Mouse (Mus musculus): ENCODE measurements around the gene Klhl5. TPM values are rescaled to one million over a fixed set of nuclear protein-coding genes. Genes with fewer than 3 reads are reported as not detected.

The Klhl5 gene
- polyA plus RNA-seq, 1 experiment from 2014 or later: 53.0 TPM

GRCm38 (mm10) chr5:65154287-65154686, 46.9 kb downstream of the Klhl5 start:
- Histone ChIP-seq H3K27me3 (replicated peaks) (no peaks in the 10 kb centered on the region), H3K9me3 (no peaks in the 10 kb centered on the region), H3K27ac (no peak overlapping the region), H3K36me3 (replicated peaks) (peaks cover 9% of the 10 kb centered on the region; the same call in 1 of the 2 replicates), H3K4me2 (no peak overlapping the region), H3K9ac (no peak overlapping the region), H3K4me1 (no peaks in the 10 kb centered on the region), H3K4me3 (no peak overlapping the region)
- 94% methylated on average over 6 of the region's 6 CpGs for WGBS
- no peak for ATAC-seq (replicated peaks)

GRCm38 (mm10) chr5:65156853-65157252, 49.5 kb downstream of the Klhl5 start:
- Histone ChIP-seq H3K27me3 (replicated peaks) (no peaks in the 10 kb centered on the region), H3K4me2 (no peak overlapping the region), H3K27ac (no peak overlapping the region), H3K4me1 (no peaks in the 10 kb centered on the region), H3K9ac (no peak overlapping the region), H3K4me3 (no peak overlapping the region), H3K36me3 (replicated peaks) (peaks cover 8% of the 10 kb centered on the region; the same call in 1 of the 2 replicates), H3K9me3 (no peaks in the 10 kb centered on the region)
- WGBS: 60% methylated on average over 2 of the region's 2 CpGs
- no peak for ATAC-seq (replicated peaks)

- no peak overlapping the region for H3K9ac ChIP-seq
- no peak overlapping the region for H3K27ac ChIP-seq
- H3K4me2 ChIP-seq: no peak overlapping the region
- no peaks in the 10 kb centered on the region for H3K9me3 ChIP-seq
- no peak overlapping the region for H3K4me3 ChIP-seq
- WGBS: 73% methylated on average over 22 of the region's 22 CpGs
- no peaks in the 10 kb centered on the region for H3K27me3 ChIP-seq (replicated peaks)
- peaks cover 8% of the 10 kb centered on the region; the same call in 1 of the 2 replicates for H3K36me3 ChIP-seq (replicated peaks)
- H3K4me1 ChIP-seq: no peaks in the 10 kb centered on the region
- ATAC-seq (replicated peaks): no peak
Observed at GRCm38 (mm10) chr5:65157412-65158381, 50.4 kb downstream of the Klhl5 start.

- Histone ChIP-seq H3K27me3 (replicated peaks) (no peaks in the 10 kb centered on the region), H3K4me2 (no peak overlapping the region), H3K4me3 (no peak overlapping the region), H3K9me3 (no peaks in the 10 kb centered on the region), H3K4me1 (no peaks in the 10 kb centered on the region), H3K36me3 (replicated peaks) (peaks cover 15% of the 10 kb centered on the region; the same call in 1 of the 2 replicates), H3K27ac (no peak overlapping the region), H3K9ac (no peak overlapping the region)
- 91% methylated on average over 20 of the region's 20 CpGs for WGBS
- ATAC-seq (replicated peaks): 0 out of 2 replicates have a peak, but pooled peaks have one; percentile 14
Observed at GRCm38 (mm10) chr5:65158696-65159305, 51.5 kb downstream of the Klhl5 start.

GRCm38 (mm10) chr5:65163001-65163400, 55.7 kb downstream of the Klhl5 start:
- no peak for ATAC-seq (replicated peaks)
- H3K27me3 ChIP-seq (replicated peaks): no peaks in the 10 kb centered on the region
- H3K4me1 ChIP-seq: no peaks in the 10 kb centered on the region
- no peaks in the 10 kb centered on the region for H3K9me3 ChIP-seq
- peaks cover 22% of the 10 kb centered on the region; the same call in 1 of the 2 replicates for H3K36me3 ChIP-seq (replicated peaks)
- H3K9ac ChIP-seq: no peak overlapping the region
- WGBS: 76% methylated on average over 5 of the region's 5 CpGs
- H3K4me2 ChIP-seq: no peak overlapping the region
- H3K4me3 ChIP-seq: no peak overlapping the region
- no peak overlapping the region for H3K27ac ChIP-seq

- H3K4me1 ChIP-seq: no peaks in the 10 kb centered on the region
- no peaks in the 10 kb centered on the region for H3K27me3 ChIP-seq (replicated peaks)
- no peaks in the 10 kb centered on the region for H3K9me3 ChIP-seq
- no peak for ATAC-seq (replicated peaks)
- no peak overlapping the region for H3K27ac ChIP-seq
- no peak overlapping the region for H3K4me2 ChIP-seq
- 84% methylated on average over 17 of the region's 17 CpGs for WGBS
- no peak overlapping the region for H3K9ac ChIP-seq
- no peak overlapping the region for H3K4me3 ChIP-seq
- H3K36me3 ChIP-seq (replicated peaks): peaks cover 22% of the 10 kb centered on the region; the same call in 1 of the 2 replicates
Observed at GRCm38 (mm10) chr5:65163489-65164092, 56.3 kb downstream of the Klhl5 start.

- Histone ChIP-seq H3K4me3 (no peak overlapping the region), H3K4me2 (no peak overlapping the region), H3K9ac (no peak overlapping the region), H3K4me1 (peaks cover 5% of the 10 kb centered on the region; the same call in 1 of the 2 replicates), H3K36me3 (replicated peaks) (peaks cover 5% of the 10 kb centered on the region; the same call in 1 of the 2 replicates), H3K27ac (no peak overlapping the region), H3K27me3 (replicated peaks) (no peaks in the 10 kb centered on the region), H3K9me3 (no peaks in the 10 kb centered on the region)
- ATAC-seq (replicated peaks): no peak
- 78% methylated on average over 9 of the region's 9 CpGs for WGBS
Observed at GRCm38 (mm10) chr5:65170206-65170605, 62.9 kb downstream of the Klhl5 start.

GRCm38 (mm10) chr5:65175035-65175917, 67.9 kb downstream of the Klhl5 start:
- H3K4me3 ChIP-seq: 0 out of 2 replicates have a peak overlapping the region, but pooled peaks have one; percentile 12
- peak overlapping the region; percentile 30 for H3K4me2 ChIP-seq
- H3K36me3 ChIP-seq (replicated peaks): no peaks in the 10 kb centered on the region
- H3K27ac ChIP-seq: peak overlapping the region; percentile 76
- 0 out of 2 replicates have a peak overlapping the region, but pooled peaks have one; percentile 1 for H3K9ac ChIP-seq
- peaks cover 25% of the 10 kb centered on the region for H3K4me1 ChIP-seq
- no peaks in the 10 kb centered on the region for H3K27me3 ChIP-seq (replicated peaks)
- peak; percentile 91 for ATAC-seq (replicated peaks)
- WGBS: 49% methylated on average over 26 of the region's 26 CpGs
- no peaks in the 10 kb centered on the region for H3K9me3 ChIP-seq

GRCm38 (mm10) chr5:65175918-65176484, 68.7 kb downstream of the Klhl5 start:
- WGBS: 52% methylated on average over 13 of the region's 13 CpGs

GRCm38 (mm10) chr5:65177026-65177514, 69.7 kb downstream of the Klhl5 start:
- Histone ChIP-seq H3K27me3 (replicated peaks) (no peaks in the 10 kb centered on the region), H3K4me2 (no peak overlapping the region), H3K9ac (no peak overlapping the region), H3K36me3 (replicated peaks) (no peaks in the 10 kb centered on the region), H3K9me3 (no peaks in the 10 kb centered on the region), H3K4me3 (no peak overlapping the region), H3K4me1 (peaks cover 38% of the 10 kb centered on the region), H3K27ac (peak overlapping the region; percentile 37; the same call in 1 of the 2 replicates)
- no peak for ATAC-seq (replicated peaks)
- 52% methylated on average over 11 of the region's 11 CpGs for WGBS

More at GRCm38 (mm10) chr5:65175918-65176484, 68.7 kb downstream of the Klhl5 start:
- 0 out of 2 replicates have a peak overlapping the region, but pooled peaks have one; percentile 1 for H3K9ac ChIP-seq
- peaks cover 31% of the 10 kb centered on the region for H3K4me1 ChIP-seq
- no peaks in the 10 kb centered on the region for H3K36me3 ChIP-seq (replicated peaks)
- peak; percentile 74 for ATAC-seq (replicated peaks)
- no peaks in the 10 kb centered on the region for H3K9me3 ChIP-seq
- H3K27me3 ChIP-seq (replicated peaks): no peaks in the 10 kb centered on the region
- 0 out of 2 replicates have a peak overlapping the region, but pooled peaks have one; percentile 12 for H3K4me3 ChIP-seq
- peak overlapping the region; percentile 76 for H3K27ac ChIP-seq
- peak overlapping the region; percentile 30 for H3K4me2 ChIP-seq

- no peak overlapping the region for H3K4me2 ChIP-seq
- H3K9me3 ChIP-seq: no peaks in the 10 kb centered on the region
Observed at GRCm38 (mm10) chr5:65178477-65178876, 71.1 kb downstream of the Klhl5 start.

More at GRCm38 (mm10) chr5:65178477-65178876, 71.1 kb downstream of the Klhl5 start:
- Histone ChIP-seq H3K27ac (no peak overlapping the region), H3K4me3 (no peak overlapping the region), H3K36me3 (replicated peaks) (no peaks in the 10 kb centered on the region), H3K4me1 (peaks cover 41% of the 10 kb centered on the region), H3K27me3 (replicated peaks) (no peaks in the 10 kb centered on the region), H3K9ac (no peak overlapping the region)
- WGBS: 92% methylated on average over 9 of the region's 9 CpGs
- ATAC-seq (replicated peaks): no peak
